Mouse (Mus musculus) CD4-positive, CD25-positive, alpha-beta regulatory T cell, adult 4 months (primary cell): ENCODE measurements around the gene Olfr523. TPM values are rescaled to one million over a fixed set of nuclear protein-coding genes. Genes with fewer than 3 reads are reported as not detected.

Experiments
- polyA plus RNA-seq, 2 experiments: library from polyadenylated mRNA; unstranded; fragments of 100-300 nt; shearing (Covaris generic); gene quantifications; one replicate each; pipeline ENCODE4 v1.2.1; 2017

Olfr523 gene
- polyA plus RNA-seq, 2 experiments from 2014 or later, result not detected

Other genes starting within 250 kb of the Olfr523 start
- 1 to 10 TPM; 3.7 to 6.1 TPM for gene Utf1, start 229.4 kb upstream of the Olfr523 start, polyA plus RNA-seq
- gene 6430531B16Rik, start 194.5 kb upstream of the Olfr523 start, polyA plus RNA-seq, result 1 to 10 TPM in 1 of 2 experiments, under 1 TPM in 1; 0.46 to 1.6 TPM
- 10 to 100 TPM; 14.0 to 17.8 TPM for gene Adam8, start 180.7 kb upstream of the Olfr523 start, polyA plus RNA-seq
- gene Zfp511, start 136.8 kb upstream of the Olfr523 start, polyA plus RNA-seq, result 10 to 100 TPM; 28.8 to 33.0 TPM
- 10 to 100 TPM; 29.2 to 52.0 TPM for gene Tubgcp2, start 136.5 kb upstream of the Olfr523 start, polyA plus RNA-seq
- under 1 TPM in 1 of 2 experiments, not detected in 1; 0.20 TPM for gene Msx3, start 124.1 kb upstream of the Olfr523 start, polyA plus RNA-seq
- not detected for gene Caly, start 90.7 kb upstream of the Olfr523 start, polyA plus RNA-seq
- gene Prap1, start 79.8 kb upstream of the Olfr523 start, polyA plus RNA-seq, result not detected
- gene Fuom, start 70.8 kb upstream of the Olfr523 start, polyA plus RNA-seq, result 1 to 10 TPM; 6.0 to 7.6 TPM
- 1 to 10 TPM; 2.4 to 3.7 TPM for gene Paox, start 57.4 kb upstream of the Olfr523 start, polyA plus RNA-seq
- gene Echs1, start 56.7 kb upstream of the Olfr523 start, polyA plus RNA-seq, result 10 to 100 TPM; 69.1 to 90.2 TPM
- gene Mtg1, start 35.7 kb upstream of the Olfr523 start, polyA plus RNA-seq, result 10 to 100 TPM; 28.7 to 33.1 TPM
- gene Sprn, start 18.3 kb upstream of the Olfr523 start, polyA plus RNA-seq, result not detected
- not detected for gene Olfr522, start 8.5 kb upstream of the Olfr523 start, polyA plus RNA-seq
- not detected for gene Olfr524, start 32.7 kb downstream of the Olfr523 start, polyA plus RNA-seq
- not detected for gene Cd163l1, start 45.0 kb downstream of the Olfr523 start, polyA plus RNA-seq
- gene 5830411N06Rik, start 74.1 kb downstream of the Olfr523 start, polyA plus RNA-seq, result under 1 TPM; 0.25 to 0.66 TPM
- gene Olfr525, start 147.6 kb downstream of the Olfr523 start, polyA plus RNA-seq, result under 1 TPM; 0.20 to 0.35 TPM
- gene Olfr527, start 160.8 kb downstream of the Olfr523 start, polyA plus RNA-seq, result not detected
- gene Olfr60, start 188.5 kb downstream of the Olfr523 start, polyA plus RNA-seq, result under 1 TPM; 0.37 to 0.63 TPM
- under 1 TPM in 1 of 2 experiments, not detected in 1; 0.31 TPM for gene Olfr530, start 203.1 kb downstream of the Olfr523 start, polyA plus RNA-seq
- not detected for gene Olfr531, start 229.7 kb downstream of the Olfr523 start, polyA plus RNA-seq
- not detected for gene Olfr532, start 248.4 kb downstream of the Olfr523 start, polyA plus RNA-seq